Mouse (Mus musculus) telencephalon, adult 2 months (tissue): ENCODE data around the gene Cdk19.

ENCODE experiments used
- DNase-seq: peaks from one replicate; pipeline ENCODE4 v3.0.0-alpha.2; 2011; ENCODE audit warnings: low read depth, low spot score

Cdk19 gene

GRCm38 (mm10) chr10:40442076-40442475 is 102.7 kb downstream of the Cdk19 start:
- DNase-seq, result no peak

GRCm38 (mm10) chr10:40443371-40443770 is 104.0 kb downstream of the Cdk19 start:
- DNase-seq, result no peak

GRCm38 (mm10) chr10:40443806-40444357 is 104.5 kb downstream of the Cdk19 start:
- DNase-seq, result no peak

- no peak for DNase-seq
These were observed 105.2 kb downstream of the Cdk19 start for GRCm38 (mm10) chr10:40444586-40444985.

- DNase-seq, result peak; percentile 70
These were observed 106.8 kb downstream of the Cdk19 start for GRCm38 (mm10) chr10:40446088-40446604.

- no peak for DNase-seq
These were observed 107.3 kb downstream of the Cdk19 start for GRCm38 (mm10) chr10:40446630-40447029.

- DNase-seq, result no peak
These were observed 107.9 kb downstream of the Cdk19 start for GRCm38 (mm10) chr10:40447295-40447694.

- DNase-seq, result no peak
These were observed 108.6 kb downstream of the Cdk19 start for GRCm38 (mm10) chr10:40447921-40448320.

- peak; percentile 60 for DNase-seq
These were observed 109.1 kb downstream of the Cdk19 start for GRCm38 (mm10) chr10:40448444-40448843.

GRCm38 (mm10) chr10:40449571-40449970 is 110.2 kb downstream of the Cdk19 start:
- DNase-seq, result no peak

- no peak for DNase-seq
These were observed 110.8 kb downstream of the Cdk19 start for GRCm38 (mm10) chr10:40450171-40450570.

- no peak for DNase-seq
These were observed 117.8 kb downstream of the Cdk19 start for GRCm38 (mm10) chr10:40457116-40457515.

- no peak for DNase-seq
These were observed 119.8 kb downstream of the Cdk19 start for GRCm38 (mm10) chr10:40459141-40459540.

- DNase-seq, result no peak
These were observed 122.0 kb downstream of the Cdk19 start for GRCm38 (mm10) chr10:40461362-40461761.

- DNase-seq, result no peak
These were observed 122.9 kb downstream of the Cdk19 start for GRCm38 (mm10) chr10:40462257-40462656.

GRCm38 (mm10) chr10:40467174-40467911 is 128.0 kb downstream of the Cdk19 start:
- no peak for DNase-seq

GRCm38 (mm10) chr10:40467912-40468254 is 128.5 kb downstream of the Cdk19 start:
- DNase-seq, result no peak

GRCm38 (mm10) chr10:40469145-40469544 is 129.8 kb downstream of the Cdk19 start:
- no peak for DNase-seq

GRCm38 (mm10) chr10:40476535-40477285 is 137.3 kb downstream of the Cdk19 start:
- peak; percentile 41 for DNase-seq

- no peak for DNase-seq
These were observed 138.2 kb downstream of the Cdk19 start for GRCm38 (mm10) chr10:40477426-40478075.

- no peak for DNase-seq
These were observed 139.3 kb downstream of the Cdk19 start for GRCm38 (mm10) chr10:40478626-40479025.

- DNase-seq, result no peak
These were observed 139.9 kb downstream of the Cdk19 start for GRCm38 (mm10) chr10:40479216-40479615.
